Mouse (Mus musculus): Measurements from ENCODE around the gene Stoml2. TPM values are rescaled to one million over a fixed set of nuclear protein-coding genes. Genes with fewer than 3 reads are reported as not detected.

Gene Stoml2
- polyA plus RNA-seq, 1 experiment from 2014 or later, result 374 TPM

- peaks cover 37% of the 10 kb centered on the region for H3K36me3 ChIP-seq (ENCODE audit: insufficient read depth, low read length)
- WGBS, result 95% methylated on average over 9 of the region's 9 CpGs
- no peaks in the 10 kb centered on the region for H3K9me3 ChIP-seq (ENCODE audit: low read length)
- ATAC-seq (ENCODE audit: low FRiP score, low TSS enrichment), result no peak
- H3K4me1 ChIP-seq (ENCODE audit: insufficient read depth, low read length), result peaks cover 20% of the 10 kb centered on the region
- no peak overlapping the region for H3K4me3 ChIP-seq (ENCODE audit: low read length)
- H3K9ac ChIP-seq (replicated peaks; ENCODE audit: low read length), result no peak overlapping the region
- H3K27ac ChIP-seq (ENCODE audit: low read length), result no peak overlapping the region
- H3K27me3 ChIP-seq (ENCODE audit: insufficient read depth, low read length), result no peaks in the 10 kb centered on the region
- peak overlapping the region; percentile 92; the same call in 1 of the 2 replicates for H3K4me2 ChIP-seq (replicated peaks; ENCODE audit: low read depth, low read length)
These were observed 1.8 kb downstream of the Stoml2 start for GRCm38 (mm10) chr4:43029749-43030148.

- no peaks in the 10 kb centered on the region for H3K27me3 ChIP-seq (ENCODE audit: insufficient read depth, low read length)
- no peak for ATAC-seq (ENCODE audit: low FRiP score, low TSS enrichment)
- peaks cover 25% of the 10 kb centered on the region for H3K4me1 ChIP-seq (ENCODE audit: insufficient read depth, low read length)
- no peak overlapping the region for H3K9ac ChIP-seq (replicated peaks; ENCODE audit: low read length)
- peaks cover 32% of the 10 kb centered on the region for H3K36me3 ChIP-seq (ENCODE audit: insufficient read depth, low read length)
- no peak overlapping the region for H3K4me2 ChIP-seq (replicated peaks; ENCODE audit: low read depth, low read length)
- no peak overlapping the region for H3K4me3 ChIP-seq (ENCODE audit: low read length)
- WGBS, result 96% methylated on average over 7 of the region's 7 CpGs
- H3K9me3 ChIP-seq (ENCODE audit: low read length), result no peaks in the 10 kb centered on the region
- H3K27ac ChIP-seq (ENCODE audit: low read length), result no peak overlapping the region
These were observed 2.4 kb downstream of the Stoml2 start for GRCm38 (mm10) chr4:43029121-43029520.

GRCm38 (mm10) chr4:43025084-43025960, 6.2 kb downstream of the Stoml2 start, which contains the start of gene Pigo:
Gene Pigo (minus strand): TSS chr4:43025819.
- Histone ChIP-seq H3K27me3 (ENCODE audit: insufficient read depth, low read length) (no peaks in the 10 kb centered on the region), H3K9ac (replicated peaks; ENCODE audit: low read length) (peak within 1 kb of the TSS; percentile 74), H3K27ac (ENCODE audit: low read length) (peak within 1 kb of the TSS; percentile 94), H3K36me3 (ENCODE audit: insufficient read depth, low read length) (peaks cover 57% of the 10 kb centered on the region), H3K4me3 (ENCODE audit: low read length) (peak within 1 kb of the TSS; percentile 59), H3K4me2 (replicated peaks; ENCODE audit: low read depth, low read length) (peak within 1 kb of the TSS; percentile 87), H3K9me3 (ENCODE audit: low read length) (no peaks in the 10 kb centered on the region), H3K4me1 (ENCODE audit: insufficient read depth, low read length) (peaks cover 16% of the 10 kb centered on the region)
- 7% methylated on average over 42 of the region's 42 CpGs for WGBS
- peak; percentile 94 for ATAC-seq (ENCODE audit: low FRiP score, low TSS enrichment)

GRCm38 (mm10) chr4:43024673-43025072, 6.8 kb downstream of the Stoml2 start:
- H3K27ac ChIP-seq (ENCODE audit: low read length), result peak overlapping the region; percentile 94; the same call in 1 of the 2 replicates
- no peaks in the 10 kb centered on the region for H3K9me3 ChIP-seq (ENCODE audit: low read length)
- H3K4me2 ChIP-seq (replicated peaks; ENCODE audit: low read depth, low read length), result peak overlapping the region; percentile 87
- no peaks in the 10 kb centered on the region for H3K27me3 ChIP-seq (ENCODE audit: insufficient read depth, low read length)
- peak overlapping the region; percentile 59 for H3K4me3 ChIP-seq (ENCODE audit: low read length)
- ATAC-seq (ENCODE audit: low FRiP score, low TSS enrichment), result no peak
- H3K9ac ChIP-seq (replicated peaks; ENCODE audit: low read length), result peak overlapping the region; percentile 74
- 75% methylated on average over 14 of the region's 14 CpGs for WGBS
- peaks cover 63% of the 10 kb centered on the region for H3K36me3 ChIP-seq (ENCODE audit: insufficient read depth, low read length)
- peaks cover 11% of the 10 kb centered on the region for H3K4me1 ChIP-seq (ENCODE audit: insufficient read depth, low read length)

- H3K27me3 ChIP-seq (ENCODE audit: insufficient read depth, low read length), result no peaks in the 10 kb centered on the region
- H3K36me3 ChIP-seq (ENCODE audit: insufficient read depth, low read length), result peaks cover 61% of the 10 kb centered on the region
- ATAC-seq (ENCODE audit: low FRiP score, low TSS enrichment), result no peak
- H3K9me3 ChIP-seq (ENCODE audit: low read length), result no peaks in the 10 kb centered on the region
- no peak overlapping the region for H3K9ac ChIP-seq (replicated peaks; ENCODE audit: low read length)
- 80% methylated on average over 17 of the region's 17 CpGs for WGBS
- H3K4me3 ChIP-seq (ENCODE audit: low read length), result no peak overlapping the region
- H3K27ac ChIP-seq (ENCODE audit: low read length), result no peak overlapping the region
- no peak overlapping the region for H3K4me2 ChIP-seq (replicated peaks; ENCODE audit: low read depth, low read length)
- peaks cover 11% of the 10 kb centered on the region for H3K4me1 ChIP-seq (ENCODE audit: insufficient read depth, low read length)
These were observed 10.2 kb downstream of the Stoml2 start for GRCm38 (mm10) chr4:43021341-43021740.

GRCm38 (mm10) chr4:43020876-43021275, 10.6 kb downstream of the Stoml2 start:
- ATAC-seq (ENCODE audit: low FRiP score, low TSS enrichment), result no peak
- Histone ChIP-seq H3K36me3 (ENCODE audit: insufficient read depth, low read length) (peaks cover 61% of the 10 kb centered on the region), H3K27me3 (ENCODE audit: insufficient read depth, low read length) (no peaks in the 10 kb centered on the region), H3K4me2 (replicated peaks; ENCODE audit: low read depth, low read length) (no peak overlapping the region), H3K27ac (ENCODE audit: low read length) (no peak overlapping the region), H3K4me3 (ENCODE audit: low read length) (no peak overlapping the region), H3K9me3 (ENCODE audit: low read length) (no peaks in the 10 kb centered on the region), H3K4me1 (ENCODE audit: insufficient read depth, low read length) (peaks cover 11% of the 10 kb centered on the region), H3K9ac (replicated peaks; ENCODE audit: low read length) (no peak overlapping the region)
- WGBS, result 87% methylated on average over 16 of the region's 16 CpGs

- WGBS, result 91% methylated on average over 23 of the region's 23 CpGs
- ATAC-seq (ENCODE audit: low FRiP score, low TSS enrichment), result no peak
- Histone ChIP-seq H3K4me1 (ENCODE audit: insufficient read depth, low read length) (peaks cover 7% of the 10 kb centered on the region), H3K9me3 (ENCODE audit: low read length) (no peaks in the 10 kb centered on the region), H3K36me3 (ENCODE audit: insufficient read depth, low read length) (peaks cover 61% of the 10 kb centered on the region), H3K4me2 (replicated peaks; ENCODE audit: low read depth, low read length) (no peak overlapping the region), H3K27ac (ENCODE audit: low read length) (no peak overlapping the region), H3K27me3 (ENCODE audit: insufficient read depth, low read length) (no peaks in the 10 kb centered on the region), H3K9ac (replicated peaks; ENCODE audit: low read length) (no peak overlapping the region), H3K4me3 (ENCODE audit: low read length) (no peak overlapping the region)
These were observed 11.7 kb downstream of the Stoml2 start for GRCm38 (mm10) chr4:43019641-43020465.

GRCm38 (mm10) chr4:43019176-43019575, 12.3 kb downstream of the Stoml2 start:
- H3K27ac ChIP-seq (ENCODE audit: low read length), result no peak overlapping the region
- no peak overlapping the region for H3K4me3 ChIP-seq (ENCODE audit: low read length)
- H3K36me3 ChIP-seq (ENCODE audit: insufficient read depth, low read length), result peaks cover 61% of the 10 kb centered on the region
- no peaks in the 10 kb centered on the region for H3K4me1 ChIP-seq (ENCODE audit: insufficient read depth, low read length)
- no peaks in the 10 kb centered on the region for H3K27me3 ChIP-seq (ENCODE audit: insufficient read depth, low read length)
- WGBS, result 91% methylated on average over 10 of the region's 10 CpGs
- H3K4me2 ChIP-seq (replicated peaks; ENCODE audit: low read depth, low read length), result no peak overlapping the region
- no peak overlapping the region for H3K9ac ChIP-seq (replicated peaks; ENCODE audit: low read length)
- no peaks in the 10 kb centered on the region for H3K9me3 ChIP-seq (ENCODE audit: low read length)
- no peak for ATAC-seq (ENCODE audit: low FRiP score, low TSS enrichment)

GRCm38 (mm10) chr4:43018156-43018555, 13.4 kb downstream of the Stoml2 start:
- Histone ChIP-seq H3K27me3 (ENCODE audit: insufficient read depth, low read length) (no peaks in the 10 kb centered on the region), H3K4me3 (ENCODE audit: low read length) (no peak overlapping the region), H3K9me3 (ENCODE audit: low read length) (no peaks in the 10 kb centered on the region), H3K4me1 (ENCODE audit: insufficient read depth, low read length) (no peaks in the 10 kb centered on the region), H3K27ac (ENCODE audit: low read length) (no peak overlapping the region), H3K9ac (replicated peaks; ENCODE audit: low read length) (no peak overlapping the region), H3K4me2 (replicated peaks; ENCODE audit: low read depth, low read length) (no peak overlapping the region), H3K36me3 (ENCODE audit: insufficient read depth, low read length) (peaks cover 59% of the 10 kb centered on the region)
- ATAC-seq (ENCODE audit: low FRiP score, low TSS enrichment), result no peak
- WGBS, result 96% methylated on average over 4 of the region's 4 CpGs
